Mouse (Mus musculus) left cerebral cortex, postnatal 14 days (tissue): Measurements from ENCODE around the gene Mgat5b. TPM values are rescaled to one million over a fixed set of nuclear protein-coding genes. Genes with fewer than 3 reads are reported as not detected.

ENCODE experiments used
- DNase-seq, 2 experiments: peaks; one replicate each; pipeline ENCODE4 v3.0.0; 2021 to 2022; ENCODE audit warnings: low spot score in 2 of 2, mixed read lengths in 1 of 2
- intact Hi-C: fragments of 180-260 bp; cut with DNase I; formaldehyde crosslinking; loops from one replicate; pipeline ENCODE4 v1.15.1; 2025
- total RNA-seq, 2 experiments: library from RNA; stranded (reverse); gene quantifications; 2 replicates each; pipeline ENCODE4 v1.2.3; 2021

The Mgat5b gene
- total RNA-seq, 2 experiments from 2014 or later, result 80.0 to 86.1 TPM

DNA sequence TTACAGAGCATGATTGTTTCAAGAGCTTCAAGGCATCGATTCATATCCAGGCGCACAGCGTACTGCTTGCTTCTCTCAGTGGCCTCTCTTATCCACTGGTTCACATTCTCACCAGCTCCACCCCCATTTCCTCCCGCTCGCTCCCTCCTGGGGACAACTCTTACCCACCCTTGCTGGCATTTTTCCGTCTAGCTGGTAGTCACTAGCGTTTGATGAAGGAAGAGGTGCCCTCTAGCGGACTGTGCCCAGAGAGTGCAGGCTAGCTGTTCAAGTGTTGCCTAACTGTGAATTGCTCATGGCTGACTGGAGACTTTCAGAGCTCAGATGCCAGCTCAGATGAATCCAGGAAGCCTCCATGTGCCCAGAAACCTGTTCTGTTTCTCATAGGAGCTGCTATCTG, 99.7 kb downstream of the Mgat5b start:
- DNase-seq, result peak; percentile 91 to 97
- intact Hi-C loops, result loop anchor here (5.0 kb wide), 1 partner anchor 101 kb away; the partner anchor contains the start of gene Mgat5b

- no peak for DNase-seq
- intact Hi-C loops, result no loop called here
Observed at GRCm38 (mm10) chr11:117021026-117021425, 102.4 kb downstream of the Mgat5b start.

DNA sequence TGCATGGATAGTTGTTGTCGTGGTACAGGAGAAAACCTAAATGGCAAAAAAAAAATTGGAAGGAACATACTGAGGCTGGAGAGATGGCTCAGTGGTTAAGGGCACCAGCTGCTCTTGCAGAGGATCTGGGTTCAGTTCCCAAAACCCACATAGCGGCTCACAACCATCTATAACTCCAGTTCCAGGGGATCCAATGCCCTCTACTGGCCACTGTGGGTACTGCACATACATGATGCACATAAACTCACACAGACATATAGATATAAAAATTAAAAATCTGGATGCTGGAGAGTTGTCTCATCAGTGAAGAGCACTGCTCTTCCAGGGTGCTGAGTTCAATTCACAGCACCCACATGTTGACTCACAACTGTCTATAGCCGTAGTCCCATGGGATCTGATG, 104.9 kb downstream of the Mgat5b start:
- intact Hi-C loops, result no loop called here
- DNase-seq, result no peak

- intact Hi-C loops, result no loop called here
- no peak for DNase-seq
Observed at GRCm38 (mm10) chr11:117027681-117028080, 109.0 kb downstream of the Mgat5b start.

DNA sequence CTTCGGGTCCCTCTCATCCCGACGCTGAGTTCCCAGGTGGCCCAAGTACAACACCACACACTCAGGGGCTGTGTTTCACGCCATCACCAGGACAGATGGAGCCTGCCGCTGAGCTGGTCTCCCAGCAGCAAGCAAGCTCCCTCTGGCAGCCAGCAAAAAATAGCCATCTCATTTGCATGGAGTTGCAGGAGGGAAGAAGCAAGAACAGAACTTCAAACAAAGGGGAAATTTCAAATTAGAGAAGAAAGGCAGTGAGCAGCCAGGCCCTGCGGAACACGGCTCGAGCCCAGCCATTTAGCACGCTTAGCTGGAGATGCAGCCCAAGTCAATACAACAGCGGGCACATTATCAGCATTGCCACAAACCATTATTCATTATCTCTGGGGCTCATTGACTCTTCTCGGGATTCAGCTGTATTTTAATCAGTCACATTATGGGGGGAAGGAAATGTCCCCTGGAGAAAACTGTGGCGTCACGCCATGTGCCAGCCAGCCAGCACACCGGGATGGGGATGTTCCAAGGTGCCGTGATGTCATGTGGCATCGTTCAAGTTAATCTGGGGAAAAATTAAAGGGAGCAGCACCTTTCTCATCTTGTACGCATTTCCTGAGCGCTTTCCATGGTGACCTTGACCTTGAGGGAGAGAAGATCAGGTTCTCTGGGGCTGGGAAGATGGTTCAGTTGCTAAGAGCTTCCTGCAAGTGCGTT, 110.4 kb downstream of the Mgat5b start:
- intact Hi-C loops, result no loop called here
- peak; percentile 71 to 72 for DNase-seq

DNA sequence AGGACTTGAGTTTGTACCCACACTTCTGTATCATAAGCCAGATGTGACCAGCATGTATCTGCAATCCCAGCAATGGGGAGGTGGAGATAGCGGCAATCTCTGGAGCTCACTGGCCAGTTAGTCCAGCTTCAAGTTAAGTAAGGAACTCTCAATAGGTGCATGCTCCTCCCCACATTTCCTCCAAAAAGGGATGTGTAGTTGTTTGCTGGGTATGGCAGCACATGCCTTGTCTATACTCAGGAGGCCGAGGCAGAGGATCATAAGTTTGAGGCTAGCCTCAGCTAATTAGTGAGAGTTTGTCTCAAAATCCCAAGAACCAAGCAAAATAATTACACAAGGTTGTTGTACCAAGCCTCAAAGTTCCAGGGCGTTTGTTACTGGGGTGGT, 110.9 kb downstream of the Mgat5b start:
- intact Hi-C loops, result no loop called here
- DNase-seq, result no peak

GRCm38 (mm10) chr11:117030018-117030417, 111.4 kb downstream of the Mgat5b start:
- DNase-seq, result peak in 1 of 2 experiments; percentile 21
- intact Hi-C loops, result no loop called here

- intact Hi-C loops, result no loop called here
- peak; percentile 62 to 84 for DNase-seq
Observed at GRCm38 (mm10) chr11:117030471-117031101, 111.9 kb downstream of the Mgat5b start.

DNA sequence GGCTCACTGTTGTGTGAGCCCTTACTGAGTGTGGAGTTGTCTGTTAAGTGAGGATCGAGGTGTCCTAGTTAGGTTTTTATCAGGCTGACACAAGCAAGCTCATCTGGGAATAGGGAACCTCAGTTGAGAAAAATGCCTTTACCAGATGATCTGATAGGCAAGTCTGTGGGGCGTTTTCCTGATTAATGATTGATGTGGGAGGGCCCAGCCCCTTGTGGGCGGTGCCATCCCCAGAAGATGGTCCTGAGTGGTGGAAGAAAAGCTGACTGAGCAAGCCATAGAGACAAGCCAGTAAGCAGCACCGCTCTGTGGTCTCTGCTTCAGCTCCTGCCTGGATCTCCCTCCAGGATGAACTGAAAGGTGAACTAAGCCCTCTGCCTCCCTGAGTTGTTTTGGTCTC, 112.6 kb downstream of the Mgat5b start:
- intact Hi-C loops, result no loop called here
- peak; percentile 41 to 74 for DNase-seq

- no peak for DNase-seq
Observed at GRCm38 (mm10) chr11:117035661-117036336, 117.1 kb downstream of the Mgat5b start.

More at GRCm38 (mm10) chr11:117035661-117036336, 117.1 kb downstream of the Mgat5b start:
- intact Hi-C loops, result no loop called here

Other genes starting within 250 kb of the Mgat5b start
- not detected for gene St6galnac1, start 143.4 kb upstream of the Mgat5b start, total RNA-seq
- gene Mxra7, start 90.8 kb upstream of the Mgat5b start, total RNA-seq, result 10 to 100 TPM; 14.9 to 15.9 TPM
- gene Mettl23, start 75.6 kb upstream of the Mgat5b start, total RNA-seq, result 10 to 100 TPM; 25.8 to 28.4 TPM
- gene Jmjd6, start 75.4 kb upstream of the Mgat5b start, total RNA-seq, result 10 to 100 TPM; 25.4 to 30.2 TPM
- 10 to 100 TPM; 36.9 to 45.9 TPM for gene Mfsd11, start 66.4 kb upstream of the Mgat5b start, total RNA-seq
- gene Srsf2, start 65.8 kb upstream of the Mgat5b start, total RNA-seq, result 100 to 1,000 TPM; 161 to 168 TPM
- 100 to 1,000 TPM; 172 to 175 TPM for gene Sec14l1, start 196.3 kb downstream of the Mgat5b start, total RNA-seq